Mouse (Mus musculus): ENCODE data around the gene Id4. TPM values are rescaled to one million over a fixed set of nuclear protein-coding genes. Genes with fewer than 3 reads are reported as not detected.

Gene Id4
- 96.6 and 119 TPM in 2 replicates for polyA plus RNA-seq (2015; fragmentation: Nextera tagmentation; extraction: Ambion mirVana)

DNA sequence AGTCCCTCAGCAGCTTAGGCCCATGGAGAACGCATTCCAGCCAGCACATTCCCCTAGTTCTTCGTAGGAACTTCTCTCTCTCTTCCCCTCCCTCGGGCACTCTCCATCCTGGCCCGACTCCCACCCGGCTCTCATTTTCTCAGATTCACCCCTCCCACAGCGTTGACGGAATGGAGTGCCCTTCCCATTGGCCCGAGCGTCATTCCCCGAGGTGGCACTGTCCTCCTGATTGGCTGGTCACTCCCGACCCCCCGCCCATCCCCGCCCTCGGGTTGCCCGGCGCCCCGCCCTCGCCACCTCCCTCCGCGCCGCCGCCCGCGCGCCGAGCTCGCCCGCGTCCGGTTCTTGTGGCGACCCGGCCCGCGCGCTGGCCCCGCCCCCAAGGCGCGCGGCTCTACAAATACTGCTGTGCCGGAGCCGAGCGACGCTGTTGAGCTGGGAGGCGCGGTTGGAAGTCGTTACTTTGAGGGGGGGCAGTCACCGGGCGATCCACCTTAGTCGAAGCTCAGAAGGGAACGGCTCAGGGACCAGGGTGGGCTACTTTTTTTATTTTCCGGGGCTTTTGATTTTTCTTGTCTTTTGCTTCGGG is at the start of gene Id4:
Gene Id4, plus strand, starts transcription at position 539 of the 589 bp plus-strand sequence.
- Histone ChIP-seq H3K4me3 (peak within 1 kb of the TSS; percentile 87), H3K9me3 (no peaks in the 10 kb centered on the region), H3K36me3 (no peaks in the 10 kb centered on the region), H3K27ac (replicated peaks) (peak within 1 kb of the TSS; percentile 97), H3K4me1 (replicated peaks) (peaks cover 21% of the 10 kb centered on the region), H3K27me3 (no peaks in the 10 kb centered on the region), H3K9ac (peak within 1 kb of the TSS; percentile 98), H3K4me2 (peak within 1 kb of the TSS; percentile 60)
- ATAC-seq (ENCODE audit: low FRiP score, low read depth) = peak; percentile 98
- under 1% methylated on average over 52 of the region's 52 CpGs for WGBS

DNA sequence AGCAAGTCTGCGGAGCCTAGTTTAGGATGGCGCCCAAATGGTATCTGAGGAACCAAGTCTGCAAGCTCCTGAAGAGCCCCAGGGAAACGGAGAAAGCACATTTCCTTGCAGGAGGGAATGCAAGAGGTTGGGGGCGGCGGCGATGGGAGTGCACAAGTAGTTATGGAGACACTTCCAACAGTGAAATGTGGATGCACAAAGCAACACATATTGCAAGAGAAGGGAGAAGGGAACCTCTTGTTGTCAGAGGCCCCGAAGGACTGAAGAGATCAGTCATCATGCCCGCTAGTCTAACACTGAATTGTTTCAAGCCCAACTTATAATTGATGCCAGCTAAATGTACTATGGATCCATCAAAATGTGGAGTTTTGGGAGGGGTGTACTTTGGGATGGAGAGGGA is 33.9 kb upstream of the Id4 start:
- Histone ChIP-seq H3K9ac (peak overlapping the region; percentile 29; the same call in 1 of the 2 replicates), H3K9me3 (no peaks in the 10 kb centered on the region), H3K4me3 (peak overlapping the region; percentile 23), H3K36me3 (no peaks in the 10 kb centered on the region), H3K4me2 (peak overlapping the region; percentile 48), H3K27ac (replicated peaks) (peak overlapping the region; percentile 61), H3K27me3 (no peaks in the 10 kb centered on the region), H3K4me1 (replicated peaks) (peaks cover 21% of the 10 kb centered on the region)
- ATAC-seq (ENCODE audit: low FRiP score, low read depth) = no peak
- WGBS = 24% methylated on average over 8 of the region's 8 CpGs

DNA sequence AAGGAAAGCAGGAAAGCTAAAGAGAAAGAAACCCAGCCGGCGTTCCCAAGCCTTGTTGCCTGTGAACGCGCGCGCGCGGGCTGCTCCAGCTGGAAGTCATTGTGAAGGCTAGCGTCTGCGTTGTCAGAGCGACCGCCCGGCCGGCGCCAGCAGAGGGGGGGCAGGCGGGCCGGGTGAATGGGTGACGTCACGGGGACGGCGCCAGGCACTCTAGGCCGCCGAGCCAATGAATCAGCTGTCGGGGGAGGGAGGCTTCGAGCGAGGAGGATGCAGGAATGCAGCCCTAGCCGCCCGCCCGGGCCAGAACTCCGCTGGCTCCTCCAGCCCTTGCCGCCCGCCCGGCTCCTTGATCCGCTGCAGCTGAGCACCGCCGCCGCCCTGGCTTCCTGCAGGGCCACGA is 33.3 kb upstream of the Id4 start:
- Histone ChIP-seq H3K36me3 (no peaks in the 10 kb centered on the region), H3K9me3 (no peaks in the 10 kb centered on the region), H3K4me1 (replicated peaks) (peaks cover 21% of the 10 kb centered on the region), H3K27me3 (no peaks in the 10 kb centered on the region), H3K4me2 (peak overlapping the region; percentile 72), H3K4me3 (peak overlapping the region; percentile 44), H3K27ac (replicated peaks) (peak overlapping the region; percentile 88), H3K9ac (peak overlapping the region; percentile 51)
- peak; percentile 98 for ATAC-seq (ENCODE audit: low FRiP score, low read depth)
- under 1% methylated on average over 35 of the region's 38 CpGs for WGBS

DNA sequence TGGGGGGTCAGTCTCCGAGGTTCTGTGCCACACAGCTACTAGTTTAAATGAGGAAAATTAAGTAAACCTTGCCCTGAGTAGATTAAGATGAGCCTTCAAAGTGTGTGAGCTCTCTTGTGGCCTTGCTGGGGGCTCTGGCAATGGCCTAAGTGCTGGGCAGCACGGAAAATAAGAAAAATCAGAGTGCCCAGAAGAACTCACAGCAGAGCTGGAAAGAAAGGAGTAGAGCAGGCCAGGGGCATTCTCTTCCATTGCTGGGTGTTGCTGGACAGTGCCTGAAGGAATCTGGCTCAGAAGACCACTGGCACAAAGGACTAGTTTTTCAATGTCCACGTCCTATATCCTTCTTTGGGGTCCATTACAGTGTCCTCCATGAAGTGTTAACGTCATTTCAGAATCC is 32.9 kb upstream of the Id4 start:
- Histone ChIP-seq H3K4me3 (peak overlapping the region; percentile 44), H3K9me3 (no peaks in the 10 kb centered on the region), H3K4me2 (peak overlapping the region; percentile 72), H3K36me3 (no peaks in the 10 kb centered on the region), H3K9ac (peak overlapping the region; percentile 51), H3K27me3 (no peaks in the 10 kb centered on the region), H3K27ac (replicated peaks) (peak overlapping the region; percentile 88), H3K4me1 (replicated peaks) (peaks cover 21% of the 10 kb centered on the region)
- no peak; the same call in 1 of the 2 replicates for ATAC-seq (ENCODE audit: low FRiP score, low read depth)
- 7% methylated on average over 4 of the region's 4 CpGs for WGBS

DNA sequence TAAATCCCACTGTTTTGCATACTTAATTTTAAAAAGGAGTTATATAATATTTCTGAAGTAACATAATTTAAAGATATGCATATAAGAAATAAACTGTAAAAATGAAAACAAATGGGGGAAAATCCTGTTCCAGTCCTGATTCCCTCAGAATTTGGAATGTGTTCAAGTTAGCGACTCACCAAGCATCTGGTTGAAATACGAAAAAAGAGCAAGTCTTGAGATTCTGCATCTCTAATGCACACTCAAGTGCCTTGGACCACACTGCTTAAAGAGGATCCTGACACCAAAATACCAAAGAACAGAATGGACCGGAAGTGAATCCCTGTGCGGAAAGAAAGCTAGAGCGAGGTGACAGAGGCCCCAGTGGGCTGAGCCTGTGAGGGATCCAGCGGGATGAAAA is 30.0 kb upstream of the Id4 start:
- Histone ChIP-seq H3K9me3 (no peaks in the 10 kb centered on the region), H3K9ac (no peak overlapping the region), H3K4me2 (no peak overlapping the region), H3K27ac (replicated peaks) (0 out of 2 replicates have a peak overlapping the region, but pooled peaks have one; percentile 34), H3K27me3 (no peaks in the 10 kb centered on the region), H3K4me3 (no peak overlapping the region), H3K4me1 (replicated peaks) (peaks cover 21% of the 10 kb centered on the region), H3K36me3 (no peaks in the 10 kb centered on the region)
- no peak for ATAC-seq (ENCODE audit: low FRiP score, low read depth)
- 41% methylated on average over 6 of the region's 6 CpGs for WGBS

DNA sequence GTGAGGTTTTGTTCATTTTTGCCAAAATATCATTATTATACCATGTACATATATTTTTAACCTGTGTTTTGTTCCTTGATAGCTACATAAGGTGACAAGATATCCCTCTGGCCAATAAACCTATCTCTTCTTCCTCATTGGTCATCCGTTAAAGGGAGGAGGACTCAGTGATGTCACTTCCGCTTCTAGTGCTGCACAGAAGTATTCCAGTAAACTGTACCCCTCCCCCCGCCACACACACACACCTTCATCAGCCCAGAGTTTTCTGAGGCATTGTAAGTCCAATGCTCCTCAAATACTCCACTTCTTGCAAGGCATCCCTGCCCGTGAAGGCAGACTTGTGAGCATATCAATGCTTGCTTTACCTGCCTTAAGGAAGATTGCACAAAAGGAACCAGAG is 24.6 kb upstream of the Id4 start:
- Histone ChIP-seq H3K4me2 (no peak overlapping the region), H3K27ac (replicated peaks) (no peak overlapping the region; the same call in 1 of the 2 replicates), H3K4me1 (replicated peaks) (0 out of 2 replicates have a peak, but pooled peaks cover 3% of the 10 kb centered on the region), H3K9ac (no peak overlapping the region), H3K27me3 (no peaks in the 10 kb centered on the region), H3K4me3 (no peak overlapping the region), H3K36me3 (no peaks in the 10 kb centered on the region), H3K9me3 (no peaks in the 10 kb centered on the region)
- ATAC-seq (ENCODE audit: low FRiP score, low read depth) = no peak
- WGBS = 79% methylated on average over 4 of the region's 4 CpGs

DNA sequence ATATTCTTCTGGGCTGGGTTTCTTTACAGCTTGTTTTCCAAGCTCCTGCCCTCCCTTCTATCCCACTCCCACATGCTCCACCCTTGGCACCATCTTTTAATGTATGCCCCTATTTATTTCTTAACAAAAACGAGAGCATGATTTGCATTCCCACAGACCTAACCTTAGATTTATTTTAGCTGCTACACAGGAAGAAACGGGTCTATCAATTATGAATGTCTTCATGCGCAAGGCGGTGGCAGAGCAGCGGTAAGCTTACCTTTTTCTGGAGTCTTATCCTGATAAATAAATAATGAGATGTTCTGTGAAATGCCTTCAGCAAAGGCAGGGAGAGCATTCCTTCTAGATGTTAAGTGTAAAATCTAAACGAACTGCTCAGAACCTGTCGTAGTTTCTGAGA is 24.2 kb upstream of the Id4 start:
- WGBS = 62% methylated on average over 7 of the region's 7 CpGs
- Histone ChIP-seq H3K36me3 (no peaks in the 10 kb centered on the region), H3K27me3 (no peaks in the 10 kb centered on the region), H3K27ac (replicated peaks) (no peak overlapping the region; the same call in 1 of the 2 replicates), H3K9me3 (no peaks in the 10 kb centered on the region), H3K9ac (no peak overlapping the region), H3K4me2 (no peak overlapping the region), H3K4me1 (replicated peaks) (no peaks in the 10 kb centered on the region), H3K4me3 (no peak overlapping the region)
- no peak for ATAC-seq (ENCODE audit: low FRiP score, low read depth)

DNA sequence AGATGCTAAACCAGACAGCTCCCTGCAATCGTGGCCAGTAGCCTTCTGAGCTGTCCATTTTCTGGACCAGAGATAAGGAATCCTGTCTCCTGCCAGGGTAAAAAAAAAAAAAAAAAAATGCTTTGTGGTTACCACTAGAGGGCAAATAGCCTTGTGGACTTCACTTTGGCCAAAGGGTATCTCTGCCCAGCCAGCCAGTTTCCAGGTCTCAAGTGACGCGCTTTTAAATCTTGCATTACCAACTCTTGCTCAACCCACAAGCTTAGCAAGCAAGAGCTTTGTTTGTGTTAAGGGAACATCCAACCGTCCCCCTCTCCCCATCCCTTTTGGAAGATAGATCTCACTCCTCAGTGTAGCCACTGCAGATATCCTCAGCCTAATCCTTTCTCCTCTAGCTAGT is 23.5 kb upstream of the Id4 start:
- 0 out of 2 replicates have a peak overlapping the region, but pooled peaks have one; percentile 5 for H3K27ac ChIP-seq (replicated peaks)
- ATAC-seq (ENCODE audit: low FRiP score, low read depth) = 0 out of 2 replicates have a peak, but pooled peaks have one; percentile 56
- no peaks in the 10 kb centered on the region for H3K4me1 ChIP-seq (replicated peaks)
- H3K9ac ChIP-seq = no peak overlapping the region
- 18% methylated on average over 4 of the region's 4 CpGs for WGBS
- no peak overlapping the region for H3K4me3 ChIP-seq
- H3K36me3 ChIP-seq = no peaks in the 10 kb centered on the region
- H3K27me3 ChIP-seq = no peaks in the 10 kb centered on the region
- no peak overlapping the region for H3K4me2 ChIP-seq
- H3K9me3 ChIP-seq = no peaks in the 10 kb centered on the region

DNA sequence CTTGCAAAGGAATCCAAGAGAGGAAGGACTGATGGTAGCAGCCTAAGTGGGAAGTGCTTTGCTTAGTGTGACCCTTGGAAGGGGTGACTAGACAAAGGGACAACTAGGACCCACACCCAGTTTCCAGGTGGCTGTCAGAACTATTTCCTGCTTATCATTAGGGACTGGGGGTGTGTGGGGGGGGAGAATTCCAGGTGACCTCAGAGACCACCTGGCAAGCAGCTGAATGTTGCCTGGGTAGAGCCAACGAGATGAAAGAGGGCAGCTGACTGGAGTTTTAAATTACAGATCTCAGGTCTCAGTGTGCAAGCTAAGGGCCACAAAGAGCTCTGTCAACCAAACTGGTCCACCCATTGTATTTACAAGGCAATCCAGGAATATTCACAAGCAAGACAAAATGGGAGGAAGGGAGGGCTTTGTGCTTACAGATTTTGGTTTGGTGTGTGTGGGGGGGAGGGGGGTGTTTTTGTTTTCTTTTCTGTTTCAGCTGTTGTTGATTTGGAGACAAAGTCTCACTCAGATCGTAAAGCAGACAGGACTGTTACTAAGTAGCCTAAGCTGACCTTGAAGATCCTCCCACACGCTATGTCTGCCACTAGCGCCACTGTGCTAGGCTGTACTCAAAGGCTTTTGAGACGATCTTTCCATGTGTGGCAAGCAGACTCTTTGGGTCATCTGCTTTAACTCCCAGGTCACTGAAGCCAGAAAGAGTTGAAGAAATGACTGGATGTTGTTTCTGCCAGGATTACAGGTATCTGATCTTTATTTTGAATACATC is 15.6 kb upstream of the Id4 start:
- 35% methylated on average over 5 of the region's 5 CpGs for WGBS
- no peak overlapping the region for H3K27ac ChIP-seq (replicated peaks)
- ATAC-seq (ENCODE audit: low FRiP score, low read depth) = no peak
- no peak overlapping the region for H3K4me2 ChIP-seq
- H3K9ac ChIP-seq = no peak overlapping the region
- no peaks in the 10 kb centered on the region for H3K27me3 ChIP-seq
- no peaks in the 10 kb centered on the region for H3K9me3 ChIP-seq
- no peak overlapping the region for H3K4me3 ChIP-seq
- no peaks in the 10 kb centered on the region for H3K36me3 ChIP-seq
- H3K4me1 ChIP-seq (replicated peaks) = no peaks in the 10 kb centered on the region

DNA sequence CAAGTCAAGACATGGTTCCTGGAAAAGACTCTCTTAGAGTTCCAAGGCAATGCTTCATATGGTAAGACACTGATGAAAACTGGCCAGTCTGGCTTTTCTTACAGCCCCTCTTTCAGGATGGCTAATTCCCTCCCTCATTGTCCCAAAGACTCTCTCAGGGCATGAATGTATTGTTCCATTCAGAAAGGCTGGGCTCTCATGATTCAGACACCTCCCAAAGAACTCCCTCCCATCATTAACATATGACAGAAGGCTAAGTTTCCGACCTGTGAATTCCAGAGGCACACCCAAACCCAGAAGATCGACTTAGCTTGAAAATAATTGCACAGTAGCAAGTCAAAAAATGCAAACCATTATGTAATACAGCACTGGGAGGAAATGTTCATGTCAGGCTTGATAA is 8.5 kb upstream of the Id4 start:
- Histone ChIP-seq H3K4me3 (no peak overlapping the region), H3K27ac (replicated peaks) (no peak overlapping the region), H3K36me3 (no peaks in the 10 kb centered on the region), H3K9me3 (no peaks in the 10 kb centered on the region; the same call in 1 of the 2 replicates), H3K9ac (no peak overlapping the region), H3K4me1 (replicated peaks) (no peaks in the 10 kb centered on the region), H3K27me3 (no peaks in the 10 kb centered on the region), H3K4me2 (no peak overlapping the region)
- no peak for ATAC-seq (ENCODE audit: low FRiP score, low read depth)
- WGBS = 24% methylated on average over 2 of the region's 2 CpGs

DNA sequence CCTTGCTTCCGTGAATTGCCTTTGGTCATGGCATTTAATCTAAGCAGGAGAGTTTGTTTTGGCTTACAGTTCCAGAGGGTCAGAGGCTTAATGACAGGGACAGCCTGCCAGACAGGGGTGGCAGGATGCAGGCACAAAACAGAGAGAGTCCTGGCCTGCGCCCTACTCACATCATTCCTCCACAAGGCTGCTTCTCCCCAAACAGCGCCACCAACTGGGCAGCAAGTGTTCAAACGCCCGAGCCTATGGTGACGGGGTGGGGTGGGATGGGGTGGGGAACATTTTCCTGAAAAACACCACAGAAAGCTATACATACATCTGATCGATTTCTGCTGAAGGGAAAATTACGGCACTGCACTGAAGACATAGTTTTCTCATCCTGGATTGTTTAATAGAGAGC is 6.0 kb upstream of the Id4 start:
- Histone ChIP-seq H3K27ac (replicated peaks) (no peak overlapping the region), H3K27me3 (no peaks in the 10 kb centered on the region), H3K4me3 (no peak overlapping the region), H3K9ac (no peak overlapping the region), H3K9me3 (no peaks in the 10 kb centered on the region; the same call in 1 of the 2 replicates), H3K4me1 (replicated peaks) (peaks cover 8% of the 10 kb centered on the region), H3K4me2 (no peak overlapping the region), H3K36me3 (no peaks in the 10 kb centered on the region)
- WGBS = 88% methylated on average over 8 of the region's 8 CpGs
- ATAC-seq (ENCODE audit: low FRiP score, low read depth) = no peak
